Mouse (Mus musculus) lung, postnatal 10 days (tissue): Measurements from ENCODE around the gene Gtf2h3.

Source experiments
- DNase-seq: peaks from one replicate; pipeline ENCODE4 v3.0.0; 2021

Gene Gtf2h3

GRCm38 (mm10) chr5:124637836-124638235, 58.9 kb downstream of the Gtf2h3 start:
- DNase-seq = no peak
